ENCODE assay signal across 9 mouse cellular contexts in the genomic region with DNA sequence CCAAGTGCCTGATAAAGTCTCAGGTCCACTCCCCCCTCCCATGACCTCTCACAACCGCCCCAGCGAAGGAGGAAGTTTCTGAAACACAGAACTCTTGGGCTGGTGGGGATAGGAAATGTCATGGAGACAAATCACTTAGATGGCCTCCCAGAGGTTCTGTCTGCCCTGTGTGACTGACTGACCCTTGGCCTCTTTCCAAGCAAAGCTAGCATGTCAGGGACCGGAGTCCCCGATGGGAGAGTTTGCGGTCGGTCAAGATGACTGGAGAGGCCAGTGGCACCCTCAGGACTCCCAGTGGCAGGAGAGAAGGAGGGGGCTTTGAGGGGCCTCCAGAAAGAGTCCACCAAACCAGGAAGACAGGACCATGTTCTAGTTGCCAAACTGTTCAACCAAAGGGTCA. TPM values are rescaled to one million over a fixed set of nuclear protein-coding genes. Genes with fewer than 3 reads are reported as not detected.
DNase-seq lines count a peak whose midpoint lies in the region; ATAC-seq lines count a peak whose summit lies in the region.
"Had no signal": no experiment of that assay in that cellular context is flagged by ENCODE, and none has a peak within 500 bp of the region (broad histone marks: within the 10 kb centered on the region; RNA-seq: fewer than 3 reads in every experiment).

No protein-coding gene starts in this region.

- DNase-seq in kidney, adult 9 months: peak; percentile 37
- no peak for DNase-seq in kidney, adult 8-10 months
- DNase-seq in kidney, postnatal 14 days: peak; percentile 36
- DNase-seq in retina, embryonic 14.5 days (ENCODE audit: low spot score): no peak
- DNase-seq in embryo, embryonic 9.5 days (ENCODE audit: extremely low spot score): no peak
- no peak for DNase-seq in thymus, adult 18-20 months

- 5% methylated on average over 6 of the region's 6 CpGs for WGBS in heart, embryonic 14.5 days
- WGBS in neural tube, embryonic 13.5 days: 24% methylated on average over 6 of the region's 6 CpGs

- H3K9ac ChIP-seq in heart, embryonic 14.5 days (ENCODE audit: low read length): peak overlapping the region; percentile 60
- H3K9ac ChIP-seq in neural tube, embryonic 13.5 days: peak overlapping the region; percentile 99
- H3K9ac ChIP-seq: liver, embryonic 14.5 days had no signal

- ATAC-seq in heart, embryonic 14.5 days (ENCODE audit: insufficient number of reproducible peaks, insufficient read depth, low FRiP score, low read depth): no peak
- ATAC-seq in neural tube, embryonic 13.5 days (ENCODE audit: low read depth): no peak

- peak overlapping the region; percentile 57 to 79 for H3K4me3 ChIP-seq in heart, embryonic 14.5 days (ENCODE audit: control insufficient read depth in 1 of 2, insufficient read depth in 1 of 2, low read depth in 1 of 2, low read length in 2 of 2)
- peak overlapping the region; percentile 87 for H3K4me3 ChIP-seq in neural tube, embryonic 13.5 days

- H3K27ac ChIP-seq in heart, embryonic 14.5 days (replicated peaks in 1 of 2; ENCODE audit: control insufficient read depth in 1 of 2, insufficient read depth in 1 of 2, low read depth in 2 of 2, low read length in 2 of 2): peak overlapping the region; percentile 81 to 97
- H3K27ac ChIP-seq in neural tube, embryonic 13.5 days (replicated peaks): 0 out of 2 replicates have a peak overlapping the region, but pooled peaks have one; percentile 39
- H3K27ac ChIP-seq: liver, embryonic 14.5 days had no signal

- H3K27me3 ChIP-seq in heart, embryonic 14.5 days (ENCODE audit: control insufficient read depth, insufficient read depth, low read length): no peaks in the 10 kb centered on the region; the same call in none of the 2 replicates
- H3K27me3 ChIP-seq in neural tube, embryonic 13.5 days: no peaks in the 10 kb centered on the region

- peaks cover 33% of the 10 kb centered on the region for H3K36me3 ChIP-seq in heart, embryonic 14.5 days (ENCODE audit: control insufficient read depth, insufficient read depth, low read length)
- H3K36me3 ChIP-seq in neural tube, embryonic 13.5 days: peaks cover 43% of the 10 kb centered on the region

- no peaks in the 10 kb centered on the region for H3K9me3 ChIP-seq in heart, embryonic 14.5 days (ENCODE audit: control insufficient read depth, low read length)
- H3K9me3 ChIP-seq in neural tube, embryonic 13.5 days: no peaks in the 10 kb centered on the region

- H3K4me1 ChIP-seq in heart, embryonic 14.5 days (ENCODE audit: control insufficient read depth in 2 of 2, insufficient read depth in 2 of 2, low read length in 2 of 2): peaks cover 36% of the 10 kb centered on the region in 2 experiments
- H3K4me1 ChIP-seq in neural tube, embryonic 13.5 days (replicated peaks): peaks cover 73% of the 10 kb centered on the region

- peak overlapping the region; percentile 94 for H3K4me2 ChIP-seq in heart, embryonic 14.5 days (ENCODE audit: low read length)
- H3K4me2 ChIP-seq in neural tube, embryonic 13.5 days: peak overlapping the region; percentile 97

RNA-seq across cellular contexts. Expression of a gene that starts 1.2 kb away (rescaled TPM):
- polyA plus RNA-seq in heart, embryonic 14.5 days (2014; fragmentation: Nextera tagmentation; extraction: Ambion mirVana): 14.2 and 20.4 TPM in 2 replicates
- polyA plus RNA-seq in neural tube, embryonic 13.5 days (2015; fragmentation: Nextera tagmentation; extraction: Ambion mirVana): 68.1 and 72.0 TPM in 2 replicates

RNA-seq across cellular contexts. Expression of a gene that starts 9.8 kb away (rescaled TPM):
- 0.13 and 0.36 TPM in 2 replicates for polyA plus RNA-seq in heart, embryonic 14.5 days (2014; fragmentation: Nextera tagmentation; extraction: Ambion mirVana)
- 2.2 and 2.7 TPM in 2 replicates for polyA plus RNA-seq in neural tube, embryonic 13.5 days (2015; fragmentation: Nextera tagmentation; extraction: Ambion mirVana)

RNA-seq across cellular contexts. Expression of a gene that starts 21.3 kb away (rescaled TPM):
- polyA plus RNA-seq in heart, embryonic 14.5 days (2014; fragmentation: Nextera tagmentation; extraction: Ambion mirVana): 11.1 and 14.3 TPM in 2 replicates
- polyA plus RNA-seq in neural tube, embryonic 13.5 days (2015; fragmentation: Nextera tagmentation; extraction: Ambion mirVana): 18.1 and 19.7 TPM in 2 replicates

RNA-seq across cellular contexts. Expression of a gene that starts 21.4 kb away (rescaled TPM):
- polyA plus RNA-seq in heart, embryonic 14.5 days (2014; fragmentation: Nextera tagmentation; extraction: Ambion mirVana): 71.2 and 71.9 TPM in 2 replicates
- 76.0 and 77.6 TPM in 2 replicates for polyA plus RNA-seq in neural tube, embryonic 13.5 days (2015; fragmentation: Nextera tagmentation; extraction: Ambion mirVana)

RNA-seq across cellular contexts. Expression of a gene that starts 47.0 kb away (rescaled TPM):
- polyA plus RNA-seq in heart, embryonic 14.5 days (2014; fragmentation: Nextera tagmentation; extraction: Ambion mirVana): 31.5 and 33.8 TPM in 2 replicates
- 29.5 and 30.4 TPM in 2 replicates for polyA plus RNA-seq in neural tube, embryonic 13.5 days (2015; fragmentation: Nextera tagmentation; extraction: Ambion mirVana)

Comparison
In these comparisons a context has a peak if more than half of its experiments do, and no peak if none do; other contexts are left out.
1. DNase-seq: peak in kidney, adult 9 months (single experiment) and kidney, postnatal 14 days (single experiment); none in kidney, adult 8-10 months (0 of 2), retina, embryonic 14.5 days (single experiment), embryo, embryonic 9.5 days (single experiment) and thymus, adult 18-20 months (0 of 2).